Mouse (Mus musculus): ENCODE results near the gene Gbp5.

- TF ChIP-seq POLR2A (IDR thresholded peaks at IDR 0.05; ENCODE audit: extremely low read depth, insufficient read depth, low read length) (no peak), CTCF (IDR thresholded peaks at IDR 0.05; ENCODE audit: low read depth, low read length) (no peak)
These were observed 34.5 kb upstream of the Gbp5 start for GRCm38 (mm10) chr3:142459241-142459640.
